Mouse (Mus musculus) neural tube, embryonic 11.5 days (tissue): ENCODE measurements around the gene Ndufa8. TPM values are rescaled to one million over a fixed set of nuclear protein-coding genes. Genes with fewer than 3 reads are reported as not detected.

ENCODE experiments used
- ATAC-seq: fragments of 200-750 bp; cut with Nextera tagmentation; 2 replicates; pipeline ENCODE4 v1.8.0; 2017; ENCODE audit warnings: moderate number of reproducible peaks, mild to moderate bottlenecking, moderate TSS enrichment, moderate library complexity; ENCODE audit not compliant: insufficient read depth, low FRiP score, low TSS enrichment
- DNase-seq: peaks from one replicate; pipeline ENCODE4 v3.0.0-alpha.2; 2015; ENCODE audit warnings: low spot score
- H3K27ac ChIP-seq: fragments of 300-500 bp; sonication (generic); 2 replicates; pipeline ENCODE4 v1.5.1; 2014; ENCODE audit warnings: low read depth, mild to moderate bottlenecking, low read length
- H3K27me3 ChIP-seq: fragments of 300-500 bp; sonication (generic); 2 replicates; pipeline ENCODE4 v1.6.1; 2014; ENCODE audit warnings: mild to moderate bottlenecking, low read length, mixed read lengths; ENCODE audit not compliant: control insufficient read depth, insufficient read depth
- H3K36me3 ChIP-seq: fragments of 300-500 bp; sonication (generic); 2 replicates; pipeline ENCODE4 v1.6.1; 2014; ENCODE audit warnings: mild to moderate bottlenecking, low read length, moderate library complexity, mixed read lengths; ENCODE audit not compliant: control insufficient read depth, insufficient read depth
- H3K4me1 ChIP-seq: fragments of 300-500 bp; sonication (generic); 2 replicates; pipeline ENCODE4 v1.6.1; 2014; ENCODE audit warnings: low read length, mixed read lengths; ENCODE audit not compliant: control insufficient read depth, insufficient read depth
- H3K4me2 ChIP-seq: fragments of 300-500 bp; sonication (generic); 2 replicates; pipeline ENCODE4 v1.6.1; 2014; ENCODE audit warnings: low read depth, mild to moderate bottlenecking, moderate library complexity
- H3K4me3 ChIP-seq: fragments of 300-500 bp; sonication (generic); 2 replicates; pipeline ENCODE4 v1.5.1; 2014; ENCODE audit warnings: low read depth, low read length
- H3K9ac ChIP-seq: fragments of 300-500 bp; sonication (generic); 2 replicates; pipeline ENCODE4 v1.6.1; 2014; ENCODE audit warnings: mild to moderate bottlenecking, low read length
- H3K9me3 ChIP-seq: fragments of 300-500 bp; sonication (generic); 2 replicates; pipeline ENCODE4 v1.6.1; 2016; ENCODE audit warnings: low read length; ENCODE audit not compliant: control insufficient read depth
- WGBS: fragments of 180-500 bp; shearing (Covaris S2); extraction: QIAGEN DNeasy Blood & Tissue Kit; methylation state at CpG from one replicate; pipeline ENCODE4 v1.1.7; 2014; 5-methylcytosine and 5-hydroxymethylcytosine counted together
- polyA plus RNA-seq: library from polyadenylated mRNA; unstranded; fragments of >200 nt; fragmentation: Nextera tagmentation; extraction: Ambion mirVana; gene quantifications from 2 replicates; pipeline ENCODE4 v1.2.1, GENCODE M21; 2014

The Ndufa8 gene
- polyA plus RNA-seq, 1 experiment from 2014 or later: 210 TPM

DNA sequence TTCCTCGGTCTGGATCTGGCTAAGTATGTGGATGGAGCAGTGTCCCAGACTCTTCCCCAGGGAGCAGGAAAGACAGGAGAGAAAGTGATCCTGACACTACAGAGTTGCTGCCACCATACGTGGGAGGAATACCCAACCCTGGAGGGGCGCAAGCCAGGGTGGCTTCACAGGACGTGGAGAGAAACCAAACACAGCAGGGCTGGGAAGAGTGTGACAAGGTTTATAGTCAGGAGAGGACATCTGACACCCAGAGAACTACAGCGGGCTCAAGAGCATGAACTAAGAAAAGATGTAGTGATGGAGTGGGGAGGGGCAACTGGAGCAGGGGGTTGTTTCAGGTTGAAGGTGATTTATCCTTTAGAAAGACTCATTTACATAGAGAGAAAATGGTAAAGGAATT, 12.2 kb upstream of the Ndufa8 start:
- DNase-seq (no peak), ATAC-seq (no peak)
- Histone ChIP-seq H3K9me3 (no peaks in the 10 kb centered on the region), H3K9ac (no peak overlapping the region), H3K27me3 (no peaks in the 10 kb centered on the region), H3K4me1 (no peaks in the 10 kb centered on the region), H3K4me3 (no peak overlapping the region), H3K4me2 (no peak overlapping the region), H3K36me3 (no peaks in the 10 kb centered on the region), H3K27ac (no peak overlapping the region)
- 50% methylated on average over 5 of the region's 5 CpGs for WGBS

DNA sequence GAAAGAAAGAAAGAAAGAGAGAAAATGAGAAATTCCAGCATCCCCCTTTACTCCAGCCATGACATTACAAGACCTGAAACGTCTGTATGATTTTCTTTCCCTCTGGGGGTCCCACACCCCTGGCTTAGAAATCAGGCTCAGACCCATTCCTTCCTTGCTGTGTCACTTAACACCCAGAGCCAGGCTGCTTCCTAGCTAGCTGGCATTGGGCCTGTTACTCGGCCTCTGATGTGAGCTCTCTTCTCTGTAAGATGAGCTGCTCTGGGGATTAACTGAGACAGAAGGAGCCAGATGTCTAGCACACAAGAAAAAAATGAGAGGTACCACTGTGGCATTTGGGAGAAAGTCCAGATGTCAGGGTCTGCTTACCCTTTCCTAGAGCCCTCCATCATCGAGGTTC, 7.0 kb upstream of the Ndufa8 start:
- Histone ChIP-seq H3K9ac (no peak overlapping the region), H3K9me3 (no peaks in the 10 kb centered on the region), H3K4me1 (no peaks in the 10 kb centered on the region), H3K36me3 (no peaks in the 10 kb centered on the region), H3K4me2 (no peak overlapping the region), H3K27ac (no peak overlapping the region), H3K27me3 (no peaks in the 10 kb centered on the region), H3K4me3 (no peak overlapping the region)
- no peak for DNase-seq
- ATAC-seq: no peak
- 53% methylated on average over 3 of the region's 3 CpGs for WGBS

DNA sequence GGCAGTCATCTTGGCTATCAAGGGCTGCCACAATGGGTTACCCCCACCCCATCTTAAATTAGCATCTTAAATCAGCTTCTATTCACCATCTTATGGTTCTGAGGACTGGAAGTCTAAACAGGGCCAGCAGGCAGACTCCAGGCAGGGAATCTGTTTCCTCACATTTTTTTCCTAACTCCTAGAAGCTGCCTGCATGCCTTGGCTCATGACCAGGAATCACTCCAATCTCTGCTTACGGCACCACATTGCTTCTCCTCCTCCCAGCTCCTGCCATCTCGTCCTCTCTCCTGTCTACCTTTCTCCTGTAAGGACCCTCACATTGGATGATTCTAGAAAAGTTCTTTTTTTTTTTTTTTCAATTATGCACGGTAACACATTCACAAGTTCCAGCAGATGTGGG, 4.0 kb upstream of the Ndufa8 start:
- no peaks in the 10 kb centered on the region for H3K27me3 ChIP-seq
- no peak overlapping the region for H3K4me2 ChIP-seq
- no peak for DNase-seq
- ATAC-seq: no peak
- H3K27ac ChIP-seq: no peak overlapping the region
- no peaks in the 10 kb centered on the region for H3K9me3 ChIP-seq
- H3K4me3 ChIP-seq: no peak overlapping the region
- 78% methylated on average over 3 of the region's 3 CpGs for WGBS
- no peak overlapping the region for H3K9ac ChIP-seq
- H3K4me1 ChIP-seq: peaks cover 3% of the 10 kb centered on the region; the same call in 1 of the 2 replicates
- H3K36me3 ChIP-seq: no peaks in the 10 kb centered on the region

DNA sequence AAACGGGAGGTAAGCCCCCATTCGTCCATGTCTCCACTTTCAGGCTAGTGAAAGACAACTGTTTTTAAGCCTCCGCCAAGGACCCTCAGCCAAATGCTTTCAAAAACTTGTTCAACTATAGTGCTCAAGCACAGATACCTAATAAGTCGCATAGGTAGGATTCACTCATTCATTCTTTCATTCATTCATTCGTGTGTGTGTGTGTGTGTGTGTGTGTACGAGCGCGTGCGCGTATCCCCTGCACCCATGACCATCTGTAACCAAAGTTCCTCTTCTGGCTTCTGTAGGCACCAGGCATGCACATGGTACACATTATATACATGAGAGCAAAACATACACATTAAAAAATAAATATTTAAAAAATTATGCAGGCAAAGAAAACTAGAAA, 355 bp upstream of the Ndufa8 start:
- no peak overlapping the region for H3K9ac ChIP-seq
- H3K27ac ChIP-seq: no peak overlapping the region
- H3K4me2 ChIP-seq: peak overlapping the region; percentile 76
- no peaks in the 10 kb centered on the region for H3K36me3 ChIP-seq
- H3K9me3 ChIP-seq: no peaks in the 10 kb centered on the region
- ATAC-seq: peak; percentile 32
- H3K4me3 ChIP-seq: peak overlapping the region; percentile 80; the same call in 1 of the 2 replicates
- no peaks in the 10 kb centered on the region for H3K27me3 ChIP-seq
- H3K4me1 ChIP-seq: peaks cover 5% of the 10 kb centered on the region; the same call in 1 of the 2 replicates
- 49% methylated on average over 10 of the region's 10 CpGs for WGBS
- DNase-seq: no peak

DNA sequence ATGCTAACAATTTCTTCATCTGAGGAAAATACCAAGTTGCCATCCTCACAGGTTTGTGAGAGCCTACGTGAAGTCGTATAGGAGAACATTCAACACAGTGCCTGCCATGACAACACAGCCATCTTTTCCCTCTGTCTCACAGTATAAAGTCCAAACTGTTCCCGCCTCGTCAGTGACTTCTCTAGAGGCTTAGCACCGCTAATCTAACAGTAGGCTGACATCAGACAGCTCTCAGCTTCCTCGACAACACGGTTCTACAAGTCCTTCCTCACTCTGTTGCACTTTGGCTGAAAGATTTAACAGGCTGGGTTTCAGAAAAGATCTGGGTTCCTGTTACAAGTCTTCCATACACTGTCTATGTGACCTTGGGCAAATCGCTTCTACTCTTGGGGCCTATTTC, 1.0 kb downstream of the Ndufa8 start:
- no peak for DNase-seq
- Histone ChIP-seq H3K9me3 (no peaks in the 10 kb centered on the region), H3K4me3 (peak overlapping the region; percentile 80), H3K36me3 (no peaks in the 10 kb centered on the region), H3K27ac (no peak overlapping the region), H3K27me3 (no peaks in the 10 kb centered on the region), H3K9ac (peak overlapping the region; percentile 74; the same call in 1 of the 2 replicates), H3K4me1 (peaks cover 5% of the 10 kb centered on the region; the same call in 1 of the 2 replicates), H3K4me2 (peak overlapping the region; percentile 76)
- no peak for ATAC-seq
- WGBS: 82% methylated on average over 8 of the region's 8 CpGs

DNA sequence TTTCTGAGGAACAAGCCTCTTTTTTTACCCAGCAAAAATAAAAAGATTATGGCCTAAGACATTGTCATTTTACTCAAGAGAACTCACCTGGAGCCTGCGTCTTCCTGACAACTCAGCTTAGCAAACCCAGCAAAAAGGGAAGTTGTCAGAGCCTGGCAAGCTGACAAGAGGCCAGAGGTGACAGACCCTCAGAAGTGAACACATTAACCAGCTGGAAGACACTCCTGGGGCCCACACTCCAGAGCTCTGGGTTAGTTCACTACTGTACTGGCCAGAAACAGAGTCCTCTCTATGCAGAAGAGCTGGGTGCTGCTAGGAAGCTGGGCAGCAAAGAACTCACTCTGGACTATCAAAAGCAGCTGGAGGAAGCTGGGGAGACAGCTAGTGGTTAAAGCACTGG, 8.3 kb downstream of the Ndufa8 start:
- DNase-seq (no peak), ATAC-seq (no peak)
- 79% methylated on average over 1 of the region's 1 CpGs for WGBS
- Histone ChIP-seq H3K36me3 (peaks cover 4% of the 10 kb centered on the region; the same call in 1 of the 2 replicates), H3K27me3 (no peaks in the 10 kb centered on the region), H3K27ac (no peak overlapping the region), H3K4me1 (no peaks in the 10 kb centered on the region), H3K9me3 (no peaks in the 10 kb centered on the region), H3K4me3 (no peak overlapping the region), H3K4me2 (no peak overlapping the region), H3K9ac (no peak overlapping the region)

DNA sequence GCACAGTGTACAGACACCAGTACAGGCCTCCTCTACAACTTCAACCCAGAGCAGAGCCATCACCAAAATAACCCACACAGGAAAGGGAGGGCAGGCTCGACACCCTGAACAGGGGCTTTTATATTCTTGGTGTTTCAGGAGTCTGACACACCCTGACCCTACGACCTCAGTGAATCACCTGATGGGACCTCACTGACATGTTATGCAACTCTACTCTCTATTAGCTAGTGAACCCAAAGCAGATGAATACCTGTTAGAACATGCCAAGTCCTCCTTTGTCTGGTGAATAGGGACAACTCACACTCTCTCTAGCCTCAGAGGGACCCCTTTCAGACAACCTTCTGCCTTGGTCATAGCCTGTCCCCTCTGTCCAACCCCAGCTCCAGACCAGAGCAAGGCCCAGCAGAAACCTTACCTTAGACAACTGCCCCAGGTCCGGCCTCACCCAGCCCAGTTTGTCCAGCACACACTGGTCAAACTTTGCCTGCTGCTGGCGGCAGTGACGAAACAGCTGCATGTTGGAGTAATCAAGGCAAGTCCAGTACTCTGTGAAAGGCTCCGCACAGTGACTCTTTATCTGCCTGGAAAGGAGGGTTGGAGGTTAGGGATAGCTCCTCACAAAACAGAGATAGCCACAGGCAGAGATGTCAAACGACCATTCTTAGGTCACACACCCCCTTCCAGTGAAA, 9.8 kb downstream of the Ndufa8 start:
- H3K4me2 ChIP-seq: no peak overlapping the region
- no peak for DNase-seq
- H3K4me3 ChIP-seq: no peak overlapping the region
- no peak overlapping the region for H3K27ac ChIP-seq
- no peaks in the 10 kb centered on the region for H3K4me1 ChIP-seq
- H3K9ac ChIP-seq: no peak overlapping the region
- ATAC-seq: no peak
- no peaks in the 10 kb centered on the region for H3K27me3 ChIP-seq
- H3K9me3 ChIP-seq: no peaks in the 10 kb centered on the region
- H3K36me3 ChIP-seq: peaks cover 7% of the 10 kb centered on the region; the same call in 1 of the 2 replicates
- WGBS: 81% methylated on average over 7 of the region's 7 CpGs

DNA sequence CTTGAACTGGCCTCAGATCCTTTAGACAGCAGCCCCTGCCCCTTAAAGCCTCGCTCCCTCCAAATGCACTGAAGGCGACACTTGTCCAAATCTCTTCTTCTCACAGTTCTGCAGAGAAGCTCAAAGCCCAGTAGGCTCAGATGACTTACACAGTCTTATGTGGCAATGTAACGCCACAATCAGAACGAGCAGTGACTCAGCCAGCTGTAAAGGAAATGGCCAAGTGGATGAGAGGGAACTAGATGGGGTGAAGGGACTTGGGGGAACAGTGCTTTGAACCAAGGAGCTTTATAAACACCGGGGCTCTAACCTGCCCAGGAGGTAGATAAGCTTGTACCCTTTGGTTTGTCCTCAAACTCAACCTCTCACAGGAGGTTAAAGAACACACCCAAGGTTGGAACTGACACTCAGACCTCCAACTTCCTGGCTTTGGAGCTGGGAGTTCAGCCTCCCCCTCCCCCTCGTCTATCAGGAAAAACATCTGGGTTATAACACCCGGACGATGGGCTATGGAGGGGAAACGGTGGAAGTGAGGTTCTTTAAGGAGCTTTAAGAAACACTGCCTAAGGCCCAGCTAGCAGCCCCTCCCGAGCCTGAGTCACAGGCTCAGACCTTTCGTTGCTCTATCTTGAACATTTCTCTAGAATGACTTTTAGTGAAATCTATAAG, 13.7 kb downstream of the Ndufa8 start:
- no peak overlapping the region for H3K9ac ChIP-seq
- no peak overlapping the region for H3K27ac ChIP-seq
- H3K4me2 ChIP-seq: no peak overlapping the region
- no peaks in the 10 kb centered on the region for H3K9me3 ChIP-seq
- no peak for DNase-seq
- H3K4me1 ChIP-seq: no peaks in the 10 kb centered on the region
- ATAC-seq: no peak
- H3K36me3 ChIP-seq: peaks cover 7% of the 10 kb centered on the region; the same call in 1 of the 2 replicates
- H3K27me3 ChIP-seq: no peaks in the 10 kb centered on the region
- no peak overlapping the region for H3K4me3 ChIP-seq
- WGBS: 73% methylated on average over 11 of the region's 11 CpGs

DNA sequence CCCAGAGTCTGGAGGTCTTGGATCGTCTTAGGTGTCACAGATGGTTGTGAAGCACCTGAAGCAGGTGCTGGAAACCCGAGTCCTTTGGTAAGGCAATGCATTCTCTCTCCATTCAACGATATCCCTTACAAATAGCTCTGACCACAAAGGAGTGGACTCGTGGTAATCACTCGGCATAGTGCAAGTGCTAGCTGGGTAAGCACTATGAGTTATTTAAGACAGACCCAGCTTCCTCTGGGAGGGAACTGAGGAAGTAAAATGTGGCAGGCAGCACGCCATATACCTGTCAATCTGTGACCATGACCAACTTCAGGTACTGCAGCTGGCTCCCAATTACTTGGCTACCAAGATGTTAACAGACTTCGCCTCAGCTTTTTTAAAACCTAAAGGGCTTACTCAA, 14.3 kb downstream of the Ndufa8 start:
- ATAC-seq: no peak
- H3K9ac ChIP-seq: no peak overlapping the region
- no peak for DNase-seq
- no peaks in the 10 kb centered on the region for H3K27me3 ChIP-seq
- H3K4me2 ChIP-seq: no peak overlapping the region
- H3K36me3 ChIP-seq: peaks cover 7% of the 10 kb centered on the region; the same call in 1 of the 2 replicates
- no peaks in the 10 kb centered on the region for H3K4me1 ChIP-seq
- no peak overlapping the region for H3K27ac ChIP-seq
- no peak overlapping the region for H3K4me3 ChIP-seq
- no peaks in the 10 kb centered on the region for H3K9me3 ChIP-seq
- WGBS: 83% methylated on average over 7 of the region's 7 CpGs
